Mouse (Mus musculus): ENCODE data around the gene Fndc3b.

DNA sequence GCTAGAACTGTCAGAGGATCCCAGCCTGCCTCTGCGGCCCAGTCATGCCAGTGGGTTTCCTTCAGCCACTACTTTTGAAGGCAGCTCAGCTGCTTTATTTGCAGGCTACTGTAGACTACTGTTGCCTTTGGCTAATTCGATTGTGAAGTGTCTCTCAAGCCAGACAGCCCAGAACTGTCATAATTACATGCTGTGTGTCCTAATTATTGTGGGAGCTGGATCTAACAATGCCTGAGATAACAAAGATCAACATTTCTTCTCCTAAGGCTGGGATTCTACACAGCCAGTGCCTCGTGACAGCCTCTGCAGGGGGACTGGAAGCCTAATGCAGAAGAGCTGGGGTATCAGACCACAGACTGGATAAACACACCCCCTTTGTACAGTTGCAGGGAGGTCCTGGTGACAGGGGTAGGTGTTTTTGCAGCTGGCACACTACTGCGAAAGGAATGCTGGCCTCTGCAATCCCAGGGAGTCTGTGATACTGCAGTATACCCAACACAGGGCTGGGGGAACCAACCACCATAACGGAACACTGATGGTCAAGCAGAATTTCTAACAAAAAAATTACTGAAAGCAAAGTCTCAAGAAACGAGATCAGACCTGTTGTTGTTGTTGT is 74.0 kb downstream of the Fndc3b start:
- TF ChIP-seq CTCF (IDR thresholded peaks at IDR 0.05; ENCODE audit: low read depth) (no peak), EP300 (optimal IDR thresholded peaks at IDR 0.05) (no peak)
